Mouse (Mus musculus): ENCODE measurements around the gene Kcnj1. TPM values are rescaled to one million over a fixed set of nuclear protein-coding genes. Genes with fewer than 3 reads are reported as not detected.
A peak's percentile ranks its signal among the peaks of the same experiment; 100 is the strongest.

The Kcnj1 gene
- polyA plus RNA-seq, 2 experiments, result not detected

DNA sequence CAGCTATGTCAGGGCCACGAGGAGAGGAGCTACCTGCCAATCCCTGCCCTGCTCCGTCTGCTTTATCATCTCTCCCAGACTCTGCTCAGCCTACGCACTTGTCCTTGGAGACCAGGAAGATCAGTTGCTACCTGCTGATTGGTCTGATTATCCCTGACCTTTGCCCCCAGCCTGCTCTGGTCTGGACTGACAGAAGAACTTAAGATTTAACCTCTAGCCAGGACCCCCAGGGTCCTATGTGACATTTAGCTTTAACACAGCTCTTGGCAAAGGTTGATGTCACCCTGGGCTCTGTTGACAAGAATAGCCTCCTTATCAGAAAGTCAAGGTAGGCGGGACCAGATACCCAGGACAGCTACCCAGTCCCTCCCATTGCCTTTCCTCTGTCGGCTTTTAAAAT lies 31.5 kb upstream of the Kcnj1 start:
- H3K4me1 ChIP-seq (replicated peaks; ENCODE audit: control insufficient read depth in 2 of 2, insufficient read depth in 2 of 2, low read length in 1 of 2), result peaks cover 2 to 10% of the 10 kb centered on the region in 2 experiments; a peak in 2 of 4 replicates
- WGBS (ENCODE audit: insufficient replicate concordance), result 5% methylated on average over 5 of the region's 5 CpGs
- no peaks in the 10 kb centered on the region for H3K36me3 ChIP-seq (replicated peaks; ENCODE audit: control insufficient read depth, insufficient read depth, low read depth)
- peak overlapping the region; percentile 26; the same call in 1 of the 2 replicates for H3K4me2 ChIP-seq (ENCODE audit: low read depth)
- no peak for TF ChIP-seq EP300 (IDR thresholded peaks at IDR 0.05; ENCODE audit: low read depth)
- TF ChIP-seq CTCF (IDR thresholded peaks at IDR 0.05; ENCODE audit: low read depth), result no peak
- no peak overlapping the region for H3K4me3 ChIP-seq (ENCODE audit: insufficient read depth in 1 of 2, low read depth in 2 of 2, low read length in 2 of 2)
- no peaks in the 10 kb centered on the region for H3K9me3 ChIP-seq (ENCODE audit: control insufficient read depth, low read length)
- peaks cover 25% of the 10 kb centered on the region for H3K27me3 ChIP-seq (ENCODE audit: control insufficient read depth, insufficient read depth, low read length)
- ATAC-seq (ENCODE audit: insufficient read depth) (peak; percentile 56; the same call in 1 of the 2 replicates), DNase-seq (ENCODE audit: low read depth in 3 of 3, low spot score in 3 of 3) (no peak)
- no peak overlapping the region for H3K9ac ChIP-seq (replicated peaks)
- no peak overlapping the region for H3K27ac ChIP-seq

DNA sequence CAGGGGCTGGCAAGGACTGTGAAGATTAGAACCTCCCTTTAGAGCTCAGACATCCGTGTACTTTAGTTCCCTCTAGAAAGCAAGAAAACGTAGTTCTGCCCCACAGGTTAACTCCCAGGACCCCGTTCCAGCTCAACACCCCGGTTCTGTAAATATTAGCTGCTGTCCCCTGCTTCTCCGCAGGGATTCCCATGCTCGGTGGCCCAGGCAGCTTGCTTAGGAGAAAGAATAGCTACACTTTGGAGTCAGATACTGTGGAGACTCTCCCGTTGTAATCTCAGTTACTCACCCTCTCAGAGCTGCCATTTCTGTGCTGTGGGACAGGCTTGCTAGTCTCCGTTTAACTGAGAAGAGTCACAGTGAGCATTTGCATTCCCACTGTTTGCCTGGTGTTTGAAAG lies 29.4 kb upstream of the Kcnj1 start:
- Histone ChIP-seq H3K4me2 (ENCODE audit: low read depth) (peak overlapping the region; percentile 58; the same call in 1 of the 2 replicates), H3K4me1 (replicated peaks; ENCODE audit: control insufficient read depth in 2 of 2, insufficient read depth in 2 of 2, low read length in 1 of 2) (peaks cover 2 to 8% of the 10 kb centered on the region in 2 experiments; a peak in 2 of 4 replicates), H3K4me3 (ENCODE audit: insufficient read depth in 1 of 2, low read depth in 2 of 2, low read length in 2 of 2) (peak overlapping the region in 1 of 2 experiments; percentile 9; a peak in 1 of 4 replicates), H3K27me3 (ENCODE audit: control insufficient read depth, insufficient read depth, low read length) (peaks cover 29% of the 10 kb centered on the region), H3K9ac (replicated peaks) (no peak overlapping the region), H3K36me3 (replicated peaks; ENCODE audit: control insufficient read depth, insufficient read depth, low read depth) (no peaks in the 10 kb centered on the region), H3K9me3 (ENCODE audit: control insufficient read depth, low read length) (no peaks in the 10 kb centered on the region), H3K27ac (no peak overlapping the region)
- DNase-seq (ENCODE audit: low read depth in 3 of 3, low spot score in 3 of 3) (no peak), ATAC-seq (ENCODE audit: insufficient read depth) (no peak)
- WGBS (ENCODE audit: insufficient replicate concordance), result 25% methylated on average over 8 of the region's 8 CpGs
- TF ChIP-seq EP300 (IDR thresholded peaks at IDR 0.05; ENCODE audit: low read depth) (no peak), CTCF (IDR thresholded peaks at IDR 0.05; ENCODE audit: low read depth) (no peak)

GRCm38 (mm10) chr9:32344051-32344450 lies 28.2 kb upstream of the Kcnj1 start, which contains the start of gene Kcnj5:
Gene Kcnj5, minus strand, starts transcription at chr9:32344350.
- ATAC-seq (ENCODE audit: insufficient read depth), result 0 out of 2 replicates have a peak, but pooled peaks have one; percentile 59
- H3K4me2 ChIP-seq (ENCODE audit: low read depth), result peak within 1 kb of the TSS; percentile 58
- no peak within 1 kb of the TSS for H3K9ac ChIP-seq (replicated peaks)
- no peaks in the 10 kb centered on the region for H3K9me3 ChIP-seq (ENCODE audit: control insufficient read depth, low read length)
- H3K27ac ChIP-seq, result no peak within 1 kb of the TSS
- TF ChIP-seq CTCF (IDR thresholded peaks at IDR 0.05; ENCODE audit: low read depth) (no peak), EP300 (IDR thresholded peaks at IDR 0.05; ENCODE audit: low read depth) (no peak)
- H3K27me3 ChIP-seq (ENCODE audit: control insufficient read depth, insufficient read depth, low read length), result peaks cover 29% of the 10 kb centered on the region
- peak within 1 kb of the TSS; percentile 25 to 39 for H3K4me3 ChIP-seq (ENCODE audit: insufficient read depth in 1 of 2, low read depth in 2 of 2, low read length in 2 of 2)
- H3K36me3 ChIP-seq (replicated peaks; ENCODE audit: control insufficient read depth, insufficient read depth, low read depth), result no peaks in the 10 kb centered on the region
- WGBS (ENCODE audit: insufficient replicate concordance), result 2% methylated on average over 20 of the region's 20 CpGs
- DNase-seq (ENCODE audit: low read depth in 3 of 3, low spot score in 3 of 3), result no peak
- peaks cover 2 to 8% of the 10 kb centered on the region in 2 experiments; a peak in 2 of 4 replicates for H3K4me1 ChIP-seq (replicated peaks; ENCODE audit: control insufficient read depth in 2 of 2, insufficient read depth in 2 of 2, low read length in 1 of 2)

DNA sequence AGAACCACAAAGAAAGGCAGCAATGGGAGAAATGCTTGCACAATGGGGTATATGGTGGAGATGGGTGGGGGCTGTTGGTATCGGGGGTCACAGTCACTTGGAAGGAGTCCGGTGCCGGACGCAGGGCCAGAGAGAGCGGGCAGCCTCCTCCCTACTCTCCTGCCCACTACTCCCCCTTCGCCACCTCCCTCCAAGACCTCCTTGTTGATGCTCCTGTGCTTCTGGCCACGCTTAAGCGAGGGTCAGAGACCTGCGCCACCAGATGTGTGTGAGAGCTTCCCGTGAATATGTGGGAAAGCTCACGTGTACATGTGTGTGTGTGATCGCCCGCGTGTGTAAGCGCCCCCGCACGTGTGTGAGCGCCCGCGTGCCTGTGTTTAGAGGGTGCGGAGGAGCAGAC lies 27.8 kb upstream of the Kcnj1 start:
- no peak for ATAC-seq (ENCODE audit: insufficient read depth)
- 11% methylated on average over 21 of the region's 21 CpGs for WGBS (ENCODE audit: insufficient replicate concordance)
- no peak for DNase-seq (ENCODE audit: low read depth in 3 of 3, low spot score in 3 of 3)
- no peaks in the 10 kb centered on the region for H3K36me3 ChIP-seq (replicated peaks; ENCODE audit: control insufficient read depth, insufficient read depth, low read depth)
- H3K4me3 ChIP-seq (ENCODE audit: insufficient read depth in 1 of 2, low read depth in 2 of 2, low read length in 2 of 2), result peak overlapping the region; percentile 12 to 25; a peak in 1 of 4 replicates
- peaks cover 29% of the 10 kb centered on the region for H3K27me3 ChIP-seq (ENCODE audit: control insufficient read depth, insufficient read depth, low read length)
- peaks cover 2 to 8% of the 10 kb centered on the region in 2 experiments; a peak in 2 of 4 replicates for H3K4me1 ChIP-seq (replicated peaks; ENCODE audit: control insufficient read depth in 2 of 2, insufficient read depth in 2 of 2, low read length in 1 of 2)
- TF ChIP-seq EP300 (IDR thresholded peaks at IDR 0.05; ENCODE audit: low read depth) (no peak), CTCF (IDR thresholded peaks at IDR 0.05; ENCODE audit: low read depth) (no peak)
- H3K9me3 ChIP-seq (ENCODE audit: control insufficient read depth, low read length), result no peaks in the 10 kb centered on the region
- no peak overlapping the region for H3K9ac ChIP-seq (replicated peaks)
- peak overlapping the region; percentile 58 for H3K4me2 ChIP-seq (ENCODE audit: low read depth)
- no peak overlapping the region for H3K27ac ChIP-seq

DNA sequence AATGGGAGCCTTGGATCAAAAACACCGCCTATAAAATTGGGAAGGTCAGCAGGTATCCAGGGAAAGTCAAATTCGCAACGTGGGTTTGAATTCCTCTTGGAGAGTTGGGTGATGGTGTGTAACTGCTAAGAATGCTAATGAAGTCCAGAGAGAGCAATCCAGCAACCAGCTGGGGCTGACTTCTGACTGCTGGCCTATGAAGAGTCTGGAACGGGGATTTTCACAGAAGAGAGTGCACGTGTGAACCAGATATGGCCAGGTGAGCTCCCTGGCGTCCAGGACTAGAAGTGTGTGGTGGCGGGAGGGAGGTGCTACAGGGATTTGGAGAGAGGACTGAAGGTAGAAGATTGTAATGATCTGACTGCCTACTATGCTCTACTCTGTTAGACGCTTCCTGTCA lies 24.2 kb upstream of the Kcnj1 start:
- H3K36me3 ChIP-seq (replicated peaks; ENCODE audit: control insufficient read depth, insufficient read depth, low read depth), result no peaks in the 10 kb centered on the region
- H3K27me3 ChIP-seq (ENCODE audit: control insufficient read depth, insufficient read depth, low read length), result peaks cover 28% of the 10 kb centered on the region
- ATAC-seq (ENCODE audit: insufficient read depth) (no peak), DNase-seq (ENCODE audit: low read depth in 3 of 3, low spot score in 3 of 3) (no peak)
- no peak overlapping the region for H3K27ac ChIP-seq
- no peak overlapping the region for H3K4me3 ChIP-seq (ENCODE audit: insufficient read depth in 1 of 2, low read depth in 2 of 2, low read length in 2 of 2)
- no peak overlapping the region for H3K9ac ChIP-seq (replicated peaks)
- H3K4me2 ChIP-seq (ENCODE audit: low read depth), result no peak overlapping the region
- 61% methylated on average over 8 of the region's 8 CpGs for WGBS (ENCODE audit: insufficient replicate concordance)
- TF ChIP-seq EP300 (IDR thresholded peaks at IDR 0.05; ENCODE audit: low read depth), result no peak
- no peak for TF ChIP-seq CTCF (IDR thresholded peaks at IDR 0.05; ENCODE audit: low read depth)
- no peaks in the 10 kb centered on the region for H3K9me3 ChIP-seq (ENCODE audit: control insufficient read depth, low read length)
- H3K4me1 ChIP-seq (replicated peaks; ENCODE audit: control insufficient read depth in 2 of 2, insufficient read depth in 2 of 2, low read length in 1 of 2), result no peaks in the 10 kb centered on the region; a peak in 1 of 4 replicates

Measured in liver, embryonic 14.5 days (tissue).